Mouse (Mus musculus): ENCODE results near the gene Nwd2. TPM values are rescaled to one million over a fixed set of nuclear protein-coding genes. Genes with fewer than 3 reads are reported as not detected.
A peak's percentile ranks its signal among the peaks of the same experiment; 100 is the strongest.

The Nwd2 gene
- total and polyA plus RNA-seq, 2 experiments from 2014 or later, result not detected

DNA sequence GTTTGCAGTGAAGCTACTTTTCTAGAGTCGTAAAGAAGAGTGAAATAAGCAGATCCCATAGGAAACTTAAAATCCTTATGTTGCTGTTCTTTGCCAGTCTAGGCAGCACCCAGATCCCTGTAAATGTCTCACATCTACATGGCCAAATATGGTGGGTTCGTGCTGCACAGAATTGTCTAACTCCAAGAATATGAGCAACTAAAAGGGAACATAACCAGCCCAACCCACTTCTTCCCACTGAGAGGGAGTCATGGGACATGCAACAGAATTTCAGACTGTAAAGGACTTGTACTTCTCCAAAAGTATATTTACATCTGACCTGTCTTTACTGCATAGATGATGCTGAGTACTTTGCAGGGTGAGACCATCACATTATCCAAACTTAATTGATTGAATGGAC, 3.8 kb downstream of the Nwd2 start:
- DNase-seq (ENCODE audit: low spot score) (no peak), ATAC-seq (ENCODE audit: insufficient read depth, low read depth) (no peak)
- Histone ChIP-seq H3K27ac (ENCODE audit: low read depth) (no peak overlapping the region), H3K36me3 (replicated peaks; ENCODE audit: control insufficient read depth, insufficient read depth, low read length) (no peaks in the 10 kb centered on the region), H3K27me3 (ENCODE audit: control insufficient read depth, insufficient read depth, low read length) (peaks cover 45% of the 10 kb centered on the region), H3K9me3 (replicated peaks; ENCODE audit: control insufficient read depth, low read length) (no peaks in the 10 kb centered on the region), H3K4me3 (ENCODE audit: low read depth, low read length) (no peak overlapping the region), H3K9ac (replicated peaks; ENCODE audit: low read depth, low read length) (no peak overlapping the region), H3K4me2 (ENCODE audit: low read depth, low read length) (no peak overlapping the region), H3K4me1 (ENCODE audit: control insufficient read depth, insufficient read depth) (0 out of 2 replicates have a peak, but pooled peaks cover 4% of the 10 kb centered on the region)
- TF ChIP-seq EP300 (IDR thresholded peaks at IDR 0.05; ENCODE audit: low read depth), result no peak
- TF ChIP-seq CTCF (IDR thresholded peaks at IDR 0.05; ENCODE audit: low read depth), result no peak
- WGBS, result 64% methylated on average over 2 of the region's 2 CpGs

GRCm38 (mm10) chr5:63666884-63667283, 18.0 kb downstream of the Nwd2 start:
- TF ChIP-seq EP300 (IDR thresholded peaks at IDR 0.05; ENCODE audit: low read depth) (no peak), CTCF (IDR thresholded peaks at IDR 0.05; ENCODE audit: low read depth) (no peak)
- ATAC-seq (ENCODE audit: insufficient read depth, low read depth) (no peak), DNase-seq (ENCODE audit: low spot score) (no peak)
- H3K9me3 ChIP-seq (replicated peaks; ENCODE audit: control insufficient read depth, low read length), result no peaks in the 10 kb centered on the region
- no peak overlapping the region for H3K4me3 ChIP-seq (ENCODE audit: low read depth, low read length)
- WGBS, result 81% methylated on average over 5 of the region's 5 CpGs
- H3K27me3 ChIP-seq (ENCODE audit: control insufficient read depth, insufficient read depth, low read length), result no peaks in the 10 kb centered on the region
- H3K36me3 ChIP-seq (replicated peaks; ENCODE audit: control insufficient read depth, insufficient read depth, low read length), result no peaks in the 10 kb centered on the region
- no peak overlapping the region for H3K27ac ChIP-seq (ENCODE audit: low read depth)
- no peak overlapping the region for H3K9ac ChIP-seq (replicated peaks; ENCODE audit: low read depth, low read length)
- no peaks in the 10 kb centered on the region for H3K4me1 ChIP-seq (ENCODE audit: control insufficient read depth, insufficient read depth)
- H3K4me2 ChIP-seq (ENCODE audit: low read depth, low read length), result no peak overlapping the region

DNA sequence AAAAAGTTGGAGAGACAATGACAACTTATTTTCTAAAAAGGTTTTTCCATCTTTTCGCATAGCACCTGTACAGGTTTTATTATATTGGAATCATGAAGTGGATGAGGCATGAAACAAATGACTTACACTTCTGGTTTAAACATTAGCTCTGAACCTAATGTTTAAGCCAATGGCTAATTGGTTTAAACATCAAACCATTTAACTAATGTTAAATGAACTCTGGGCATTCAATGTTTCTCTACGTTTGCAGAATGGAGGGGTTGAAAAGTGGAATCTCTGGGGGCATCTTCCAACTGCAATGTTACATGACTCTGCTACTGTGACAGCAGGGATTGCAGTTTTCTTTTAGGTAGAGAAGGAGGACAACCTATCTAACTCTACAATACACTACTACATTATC, 27.0 kb downstream of the Nwd2 start:
- no peak overlapping the region for H3K27ac ChIP-seq (ENCODE audit: low read depth)
- no peak overlapping the region for H3K9ac ChIP-seq (replicated peaks; ENCODE audit: low read depth, low read length)
- no peak overlapping the region for H3K4me3 ChIP-seq (ENCODE audit: low read depth, low read length)
- WGBS, result 74% methylated on average over 2 of the region's 2 CpGs
- H3K4me1 ChIP-seq (ENCODE audit: control insufficient read depth, insufficient read depth), result no peaks in the 10 kb centered on the region
- H3K9me3 ChIP-seq (replicated peaks; ENCODE audit: control insufficient read depth, low read length), result no peaks in the 10 kb centered on the region
- no peak for ATAC-seq (ENCODE audit: insufficient read depth, low read depth)
- no peak overlapping the region for H3K4me2 ChIP-seq (ENCODE audit: low read depth, low read length)
- H3K36me3 ChIP-seq (replicated peaks; ENCODE audit: control insufficient read depth, insufficient read depth, low read length), result no peaks in the 10 kb centered on the region
- H3K27me3 ChIP-seq (ENCODE audit: control insufficient read depth, insufficient read depth, low read length), result no peaks in the 10 kb centered on the region
- DNase-seq (ENCODE audit: low spot score), result no peak
- TF ChIP-seq EP300 (IDR thresholded peaks at IDR 0.05; ENCODE audit: low read depth), result no peak
- TF ChIP-seq CTCF (IDR thresholded peaks at IDR 0.05; ENCODE audit: low read depth), result no peak

DNA sequence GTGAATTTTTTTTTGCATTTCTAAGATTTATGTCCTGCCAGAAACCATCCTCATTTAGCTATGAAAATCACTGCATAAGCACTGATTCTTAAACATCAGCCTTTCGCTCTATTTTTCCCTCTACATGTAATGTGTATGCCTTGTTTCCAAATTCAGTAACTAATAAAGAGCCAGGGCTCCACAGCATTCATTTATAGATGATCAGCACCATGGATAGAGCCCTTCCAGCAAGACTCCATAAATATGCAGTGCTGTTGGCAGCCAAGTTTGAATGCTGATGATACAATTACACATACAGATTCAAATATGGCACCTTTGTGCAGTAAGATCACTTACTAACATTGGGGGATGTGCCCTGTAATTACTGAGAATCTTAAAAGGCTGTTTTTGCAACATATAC, 40.2 kb downstream of the Nwd2 start:
- H3K4me1 ChIP-seq (ENCODE audit: control insufficient read depth, insufficient read depth), result no peaks in the 10 kb centered on the region
- no peaks in the 10 kb centered on the region for H3K27me3 ChIP-seq (ENCODE audit: control insufficient read depth, insufficient read depth, low read length)
- H3K4me2 ChIP-seq (ENCODE audit: low read depth, low read length), result no peak overlapping the region
- no peak overlapping the region for H3K4me3 ChIP-seq (ENCODE audit: low read depth, low read length)
- H3K36me3 ChIP-seq (replicated peaks; ENCODE audit: control insufficient read depth, insufficient read depth, low read length), result no peaks in the 10 kb centered on the region
- no peaks in the 10 kb centered on the region for H3K9me3 ChIP-seq (replicated peaks; ENCODE audit: control insufficient read depth, low read length)
- ATAC-seq (ENCODE audit: insufficient read depth, low read depth) (no peak), DNase-seq (ENCODE audit: low spot score) (peak; percentile 14)
- no peak for TF ChIP-seq EP300 (IDR thresholded peaks at IDR 0.05; ENCODE audit: low read depth)
- no peak for TF ChIP-seq CTCF (IDR thresholded peaks at IDR 0.05; ENCODE audit: low read depth)
- 67% methylated on average over 1 of the region's 1 CpGs for WGBS
- no peak overlapping the region for H3K27ac ChIP-seq (ENCODE audit: low read depth)
- no peak overlapping the region for H3K9ac ChIP-seq (replicated peaks; ENCODE audit: low read depth, low read length)

DNA sequence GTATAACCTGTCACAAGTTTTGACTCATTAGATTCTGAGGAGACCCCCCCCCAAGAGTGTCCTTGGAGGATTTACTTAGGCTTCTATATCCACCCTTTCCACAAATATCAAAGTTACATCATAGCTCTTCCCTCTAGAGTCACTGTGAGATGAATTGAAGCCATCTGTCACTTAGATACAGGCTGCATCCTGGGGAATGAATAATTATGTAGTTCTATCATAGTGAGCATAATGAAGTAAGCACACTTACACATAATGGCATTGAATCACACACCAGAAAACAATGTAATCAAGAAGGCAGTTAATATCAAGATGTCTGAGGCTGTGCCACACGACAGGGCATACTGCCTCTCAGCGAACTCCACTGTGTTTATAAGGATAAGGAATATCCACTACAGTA, 47.9 kb downstream of the Nwd2 start:
- H3K9me3 ChIP-seq (replicated peaks; ENCODE audit: control insufficient read depth, low read length), result no peaks in the 10 kb centered on the region
- WGBS, result 71% methylated on average over 2 of the region's 2 CpGs
- H3K27ac ChIP-seq (ENCODE audit: low read depth), result no peak overlapping the region
- no peak for DNase-seq (ENCODE audit: low spot score)
- H3K4me1 ChIP-seq (ENCODE audit: control insufficient read depth, insufficient read depth), result no peaks in the 10 kb centered on the region
- no peak overlapping the region for H3K4me3 ChIP-seq (ENCODE audit: low read depth, low read length)
- H3K27me3 ChIP-seq (ENCODE audit: control insufficient read depth, insufficient read depth, low read length), result no peaks in the 10 kb centered on the region
- no peak overlapping the region for H3K9ac ChIP-seq (replicated peaks; ENCODE audit: low read depth, low read length)
- no peaks in the 10 kb centered on the region for H3K36me3 ChIP-seq (replicated peaks; ENCODE audit: control insufficient read depth, insufficient read depth, low read length)
- no peak overlapping the region for H3K4me2 ChIP-seq (ENCODE audit: low read depth, low read length)
- ATAC-seq (ENCODE audit: insufficient read depth, low read depth), result no peak
- no peak for TF ChIP-seq CTCF (IDR thresholded peaks at IDR 0.05; ENCODE audit: low read depth)
- no peak for TF ChIP-seq EP300 (IDR thresholded peaks at IDR 0.05; ENCODE audit: low read depth)

- no peaks in the 10 kb centered on the region for H3K9me3 ChIP-seq (replicated peaks; ENCODE audit: control insufficient read depth, low read length)
- no peak overlapping the region for H3K4me2 ChIP-seq (ENCODE audit: low read depth, low read length)
- 60% methylated on average over 5 of the region's 5 CpGs for WGBS
- TF ChIP-seq CTCF (IDR thresholded peaks at IDR 0.05; ENCODE audit: low read depth) (no peak), EP300 (IDR thresholded peaks at IDR 0.05; ENCODE audit: low read depth) (no peak)
- H3K27ac ChIP-seq (ENCODE audit: low read depth), result no peak overlapping the region
- H3K4me3 ChIP-seq (ENCODE audit: low read depth, low read length), result no peak overlapping the region
- ATAC-seq (ENCODE audit: insufficient read depth, low read depth), result no peak
- H3K4me1 ChIP-seq (ENCODE audit: control insufficient read depth, insufficient read depth), result no peaks in the 10 kb centered on the region
- no peaks in the 10 kb centered on the region for H3K27me3 ChIP-seq (ENCODE audit: control insufficient read depth, insufficient read depth, low read length)
- DNase-seq (ENCODE audit: low spot score), result no peak
- no peaks in the 10 kb centered on the region for H3K36me3 ChIP-seq (replicated peaks; ENCODE audit: control insufficient read depth, insufficient read depth, low read length)
- H3K9ac ChIP-seq (replicated peaks; ENCODE audit: low read depth, low read length), result no peak overlapping the region
These were observed 48.3 kb downstream of the Nwd2 start for GRCm38 (mm10) chr5:63697196-63697595.

All from heart, postnatal 0 days (tissue).